Mouse (Mus musculus): Measurements from ENCODE around the gene Sstr1. TPM values are rescaled to one million over a fixed set of nuclear protein-coding genes. Genes with fewer than 3 reads are reported as not detected.

Sstr1 gene
- total and polyA plus RNA-seq, 2 experiments from 2014 or later: 17.4 to 32.3 TPM

DNA sequence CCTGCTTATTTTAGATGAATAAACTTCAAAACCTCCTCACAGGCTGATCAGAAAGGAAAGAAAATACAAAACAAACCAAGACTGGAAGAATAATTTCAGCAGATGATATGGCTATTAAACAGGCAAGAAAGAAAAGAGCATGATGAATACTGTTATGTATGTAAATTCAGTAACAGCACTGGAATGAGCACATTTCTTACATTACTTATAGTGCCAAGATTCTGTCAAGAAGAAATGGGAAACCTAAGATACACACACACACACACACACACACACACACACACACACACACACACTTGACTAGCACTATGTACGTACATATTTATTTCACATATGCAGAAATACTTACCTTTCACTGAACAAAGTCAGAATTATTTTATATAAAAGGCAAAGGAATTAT is 40.3 kb downstream of the Sstr1 start:
- ATAC-seq: peak; percentile 43; the same call in 1 of the 2 replicates
- H3K4me1 ChIP-seq (ENCODE audit: insufficient read depth): no peaks in the 10 kb centered on the region
- H3K4me2 ChIP-seq (ENCODE audit: low read depth): no peak overlapping the region
- H3K27me3 ChIP-seq (ENCODE audit: insufficient read depth, low read length): no peaks in the 10 kb centered on the region
- DNase-seq: no peak
- WGBS: 72% methylated on average over 1 of the region's 1 CpGs
- H3K9ac ChIP-seq: no peak overlapping the region
- no peaks in the 10 kb centered on the region for H3K9me3 ChIP-seq (ENCODE audit: low read length)
- H3K27ac ChIP-seq (ENCODE audit: low read depth, low read length): no peak overlapping the region
- no peak overlapping the region for H3K4me3 ChIP-seq (ENCODE audit: low read depth, low read length)
- H3K36me3 ChIP-seq (ENCODE audit: insufficient read depth): no peaks in the 10 kb centered on the region
- no peak for TF ChIP-seq CTCF (IDR thresholded peaks at IDR 0.05; ENCODE audit: low read depth)

Other genes starting within 250 kb of the Sstr1 start
- 6.4 and 6.5 TPM in 2 replicates for gene Clec14a, start 57.5 kb downstream of the Sstr1 start, total RNA-seq (2014; rRNA removed)
- 6.0 and 6.5 TPM in 2 replicates for gene Clec14a, start 57.5 kb downstream of the Sstr1 start, polyA plus RNA-seq (2015; fragmentation: Nextera tagmentation; extraction: Ambion mirVana)

Measured in forebrain, postnatal 0 days (tissue).